Mouse (Mus musculus): Measurements from ENCODE around the gene Il15ra.

The Il15ra gene

GRCm38 (mm10) chr2:11705201-11706025 lies at the start of gene Il15ra:
Gene Il15ra, plus strand, starts transcription at chr2:11705290.
- peak; percentile 14 for DNase-seq (ENCODE audit: low spot score)

- DNase-seq (ENCODE audit: low spot score) = no peak
Observed at GRCm38 (mm10) chr2:11657581-11657980, 47.5 kb upstream of the Il15ra start.

DNA sequence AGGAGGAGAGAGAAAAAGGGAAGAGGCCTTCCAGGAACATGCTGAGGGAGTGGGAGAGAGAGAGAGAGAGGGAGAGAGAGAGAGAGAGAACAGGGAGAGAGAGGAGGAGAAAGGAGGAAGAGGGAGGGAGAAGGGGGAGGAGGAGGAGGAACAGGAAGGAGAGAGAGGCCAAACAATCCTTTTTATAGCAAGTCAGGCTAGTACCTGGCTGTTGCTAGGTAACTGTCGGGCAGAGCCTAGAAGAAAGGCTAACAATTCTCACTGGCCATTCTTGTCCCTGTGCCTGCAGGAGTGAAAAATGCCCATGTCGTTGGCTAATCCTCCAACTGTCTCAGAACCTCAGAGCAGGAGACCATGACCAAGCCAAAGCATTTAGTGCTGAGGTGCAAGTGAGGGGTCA lies 45.8 kb upstream of the Il15ra start:
- no peak for DNase-seq (ENCODE audit: low spot score)

GRCm38 (mm10) chr2:11662143-11662906 lies 42.8 kb upstream of the Il15ra start:
- DNase-seq (ENCODE audit: low spot score) = no peak

DNA sequence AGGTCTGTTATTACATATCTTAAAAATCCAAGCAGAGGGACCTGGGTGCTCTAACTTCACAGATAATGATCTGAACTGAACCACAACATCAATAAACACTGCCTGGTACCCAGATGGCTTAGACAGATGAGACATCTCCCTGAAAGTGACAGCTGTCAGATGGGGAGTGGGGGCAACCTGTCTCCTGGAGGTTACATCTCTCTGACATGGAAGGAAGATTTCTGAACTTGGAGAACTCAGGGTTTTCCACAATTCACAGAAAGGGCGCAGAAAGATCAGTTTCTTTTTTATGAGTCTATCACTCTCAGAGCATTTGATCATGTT lies 42.2 kb upstream of the Il15ra start:
- no peak for DNase-seq (ENCODE audit: low spot score)

GRCm38 (mm10) chr2:11663961-11664360 lies 41.1 kb upstream of the Il15ra start:
- DNase-seq (ENCODE audit: low spot score) = peak; percentile 57

- no peak for DNase-seq (ENCODE audit: low spot score)
Observed at GRCm38 (mm10) chr2:11664367-11664766, 40.7 kb upstream of the Il15ra start.

- no peak for DNase-seq (ENCODE audit: low spot score)
Observed at GRCm38 (mm10) chr2:11664806-11665205, 40.3 kb upstream of the Il15ra start.

DNA sequence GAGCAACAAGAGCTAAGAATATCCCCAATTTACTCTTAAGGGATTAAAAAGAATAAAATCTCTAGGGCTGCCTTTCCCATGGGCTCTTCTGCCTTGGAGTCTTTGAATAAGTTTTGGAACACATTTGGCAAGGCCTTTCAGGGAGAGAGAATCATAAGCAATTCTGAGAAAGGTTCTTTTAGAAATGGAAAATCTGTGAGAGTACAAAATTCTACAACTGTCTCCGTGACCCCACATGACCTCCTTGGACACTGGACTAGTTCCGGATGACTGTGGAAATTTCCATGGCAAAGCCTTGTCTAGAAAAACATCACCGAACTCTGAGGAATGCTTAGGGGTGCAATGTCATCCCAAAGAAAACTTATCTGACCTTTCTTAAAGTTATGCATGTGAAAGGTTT lies 39.8 kb upstream of the Il15ra start:
- DNase-seq (ENCODE audit: low spot score) = no peak

DNA sequence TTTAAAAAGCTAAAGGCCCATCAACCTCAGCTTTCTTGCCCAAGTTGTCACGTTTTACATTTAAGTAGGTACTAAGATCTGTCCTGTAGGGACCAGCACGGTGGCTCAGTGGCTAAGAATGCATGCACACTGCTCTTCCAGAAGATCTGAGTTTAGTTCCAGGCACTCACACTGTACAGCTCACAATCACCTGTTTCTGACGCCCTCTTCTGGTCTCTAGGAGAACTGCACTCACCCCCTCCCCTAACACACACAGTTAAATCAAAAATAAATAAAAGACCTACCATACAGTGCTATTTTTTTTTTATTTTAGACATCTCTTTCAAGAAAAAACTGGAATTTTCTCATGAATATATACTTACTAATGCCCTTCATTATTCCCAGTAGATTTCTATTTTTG lies 32.9 kb upstream of the Il15ra start:
- no peak for DNase-seq (ENCODE audit: low spot score)

DNA sequence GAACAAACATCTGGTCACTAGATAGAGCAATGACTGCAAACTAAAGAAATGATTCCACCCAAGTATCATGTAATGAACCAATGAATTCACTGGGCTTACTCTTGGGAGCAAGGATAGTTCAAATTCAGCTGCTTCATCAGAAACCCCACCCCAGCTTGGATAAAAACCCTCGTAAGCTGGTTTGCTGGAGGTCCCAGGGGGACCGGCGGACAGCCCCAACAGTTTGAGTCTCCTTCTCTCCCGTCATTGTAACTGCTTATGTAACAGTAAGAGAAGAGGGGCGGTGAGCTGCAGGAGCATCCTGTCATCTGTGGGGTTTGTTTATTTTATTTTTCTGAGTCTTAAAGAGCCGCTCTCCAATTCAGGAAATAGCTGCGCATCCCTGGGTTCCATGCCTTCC lies 25.5 kb upstream of the Il15ra start:
- DNase-seq (ENCODE audit: low spot score) = no peak

DNA sequence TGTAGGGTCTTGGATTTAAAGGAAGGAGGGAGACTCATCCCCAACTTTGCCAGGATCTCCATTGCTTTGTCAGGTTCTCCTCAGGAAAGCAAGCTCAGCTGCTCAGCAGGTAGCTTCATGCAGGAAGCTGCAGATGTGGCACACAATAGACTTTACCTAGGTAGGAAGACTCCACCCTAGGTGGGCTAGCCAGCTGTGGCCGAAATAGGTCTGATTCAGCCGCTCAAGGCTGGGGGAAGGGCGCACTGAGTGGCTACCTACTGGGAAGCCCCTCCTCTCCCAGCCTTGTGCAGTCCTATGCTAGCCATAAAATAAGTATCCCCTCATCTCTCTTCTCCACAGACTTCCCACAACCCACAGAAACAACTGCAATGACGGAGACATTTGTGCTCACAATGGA lies 22.4 kb upstream of the Il15ra start:
- no peak for DNase-seq (ENCODE audit: low spot score)

DNA sequence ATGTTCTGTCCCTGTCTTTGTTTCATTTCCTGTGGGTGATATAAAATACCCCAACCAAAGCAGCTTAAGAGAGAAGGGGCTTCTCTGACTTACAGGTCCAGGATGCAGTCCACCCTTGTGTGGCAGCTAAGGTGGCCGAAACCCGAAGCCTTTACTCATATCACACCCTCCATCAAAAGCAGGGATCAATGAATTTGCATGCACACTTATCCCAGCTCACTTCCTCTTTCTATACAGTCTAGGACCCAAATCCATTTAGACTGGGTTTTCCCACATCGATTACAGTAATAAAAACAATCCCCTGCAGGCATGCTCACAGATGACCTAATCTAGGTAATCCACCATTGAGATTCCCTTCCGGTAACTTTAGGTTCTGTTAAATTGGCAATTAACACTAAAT lies 18.6 kb upstream of the Il15ra start:
- DNase-seq (ENCODE audit: low spot score) = no peak

GRCm38 (mm10) chr2:11687436-11687835 lies 17.7 kb upstream of the Il15ra start:
- no peak for DNase-seq (ENCODE audit: low spot score)

GRCm38 (mm10) chr2:11690201-11690890 lies 14.7 kb upstream of the Il15ra start:
- DNase-seq (ENCODE audit: low spot score) = no peak

GRCm38 (mm10) chr2:11693352-11693751 lies 11.7 kb upstream of the Il15ra start:
- no peak for DNase-seq (ENCODE audit: low spot score)

DNA sequence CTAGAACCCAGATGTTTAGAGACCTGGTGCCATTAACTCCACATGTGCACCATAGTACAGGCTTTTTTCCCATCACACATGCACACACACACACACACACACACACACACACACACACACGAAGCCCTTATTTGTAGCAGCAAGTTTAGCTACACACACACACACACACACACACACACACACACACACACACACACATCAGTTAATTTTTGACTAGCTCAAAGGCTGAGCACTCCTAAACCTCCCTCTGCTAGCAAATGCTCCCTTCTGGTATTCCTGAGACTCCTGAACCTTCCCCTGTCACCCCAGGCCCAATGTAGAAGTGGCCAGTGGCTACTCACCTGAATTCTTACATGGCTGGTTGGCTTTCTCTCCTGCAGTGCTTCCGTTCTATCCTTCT lies 11.0 kb upstream of the Il15ra start:
- DNase-seq (ENCODE audit: low spot score) = no peak

DNA sequence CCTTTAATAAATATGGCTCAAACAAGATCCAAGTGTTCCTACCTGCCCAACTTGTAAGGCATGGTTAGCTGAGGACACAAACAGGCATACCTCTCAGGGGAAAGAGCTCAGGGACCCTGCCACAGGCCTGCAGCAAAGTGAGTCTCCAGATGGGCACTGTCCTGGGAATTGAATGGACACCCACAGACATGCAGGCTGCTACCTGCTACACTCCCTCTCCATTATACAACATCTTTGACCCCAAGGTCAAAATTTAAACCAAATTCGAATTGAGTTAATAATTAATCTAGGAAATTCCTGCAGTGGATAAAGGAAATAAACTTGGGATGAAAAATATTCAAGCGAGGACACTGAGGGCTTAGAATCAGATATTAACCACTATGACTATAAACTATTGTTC lies 9.2 kb upstream of the Il15ra start:
- DNase-seq (ENCODE audit: low spot score) = no peak

DNA sequence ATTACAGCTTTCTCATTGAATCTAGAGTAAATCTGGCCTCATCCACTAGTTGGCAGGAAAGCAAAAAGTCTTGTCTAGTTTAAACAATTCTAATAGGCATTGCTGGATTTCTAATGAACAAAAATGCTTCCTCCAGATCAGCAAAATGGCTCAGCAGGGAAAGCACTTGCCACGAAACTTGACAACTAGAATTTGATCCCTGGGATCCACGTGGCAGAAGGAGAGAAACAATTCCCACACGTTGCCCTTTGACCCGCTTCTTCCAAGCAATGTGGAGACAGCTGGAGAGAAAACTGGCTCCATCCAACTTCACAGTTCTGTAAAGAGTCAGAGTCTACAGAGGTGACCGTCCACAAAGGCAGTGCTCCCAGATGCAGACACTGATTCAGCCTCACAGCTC lies 6.1 kb upstream of the Il15ra start:
- DNase-seq (ENCODE audit: low spot score) = no peak

GRCm38 (mm10) chr2:11699905-11700304 lies 5.2 kb upstream of the Il15ra start:
- DNase-seq (ENCODE audit: low spot score) = no peak

DNA sequence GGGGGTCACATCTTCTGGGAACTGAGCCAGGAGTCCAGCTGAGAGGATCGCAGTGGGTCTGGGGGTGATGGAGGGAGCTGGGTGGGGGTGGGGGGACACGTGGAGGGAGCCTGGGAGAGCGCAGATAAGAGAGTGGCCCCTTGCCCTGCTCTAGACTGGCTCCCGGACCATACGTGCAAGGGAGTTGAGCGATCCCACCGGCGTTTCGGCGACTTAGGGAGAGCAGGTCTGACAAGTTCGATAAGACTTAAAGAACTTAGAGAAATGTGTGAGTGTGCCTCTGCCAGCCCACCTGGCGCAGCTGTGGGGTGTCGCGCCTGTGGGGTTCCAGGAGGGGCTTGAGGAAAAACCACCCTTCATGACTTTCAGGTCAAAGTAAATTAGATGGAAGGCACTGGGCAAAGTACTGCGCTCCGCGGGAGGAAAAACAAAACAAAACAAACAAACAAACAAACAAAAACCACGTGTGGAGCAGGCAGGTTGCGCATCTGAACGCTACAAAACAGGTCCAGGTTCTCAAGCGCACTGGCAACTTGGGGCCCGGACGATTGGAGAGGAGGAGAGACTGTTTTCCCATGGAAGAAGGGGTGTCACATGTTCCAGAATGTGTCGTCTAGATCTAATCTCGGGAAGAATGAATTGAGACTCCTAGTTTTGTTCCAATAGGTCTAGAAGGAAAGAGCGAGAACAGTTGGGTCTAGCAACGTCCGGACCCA lies 1.1 kb downstream of the Il15ra start:
- no peak for DNase-seq (ENCODE audit: low spot score)

GRCm38 (mm10) chr2:11706746-11707065 lies 1.6 kb downstream of the Il15ra start:
- DNase-seq (ENCODE audit: low spot score) = no peak

DNA sequence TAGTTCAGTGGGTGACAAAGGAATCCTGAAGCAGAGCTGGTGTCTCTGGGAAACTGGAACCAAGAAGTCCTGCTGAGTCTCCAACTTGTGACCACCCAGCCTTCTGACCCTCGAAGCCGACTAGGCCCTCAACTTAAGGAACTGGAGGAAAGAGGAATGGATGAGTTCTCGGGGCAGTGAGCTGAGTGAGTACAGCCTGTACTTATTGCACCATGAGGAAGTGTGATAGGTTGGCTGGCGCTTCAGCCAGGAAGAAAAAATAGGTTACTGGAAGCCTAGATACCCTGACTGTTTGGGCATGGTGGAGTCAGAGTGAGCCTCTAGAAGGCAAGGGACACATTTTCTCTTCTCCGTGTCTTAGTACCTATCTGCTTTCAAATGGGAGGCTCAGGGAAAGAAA lies 3.4 kb downstream of the Il15ra start:
- DNase-seq (ENCODE audit: low spot score) = no peak

Measured in spleen, adult 12 weeks (tissue).